Mouse (Mus musculus) regulatory T cell (primary cell): ENCODE results near the gene Hfe.

Experiments
- in situ Hi-C: fragments of 300-600 bp; cut with MboI, MseI; formaldehyde crosslinking; loops from one replicate; pipeline ENCODE4 v1.15.1; 2025; ENCODE audit warnings: high pct_unique_total_duplicates

Gene Hfe

GRCm38 (mm10) chr13:23693856-23694440, 16.7 kb downstream of the Hfe start:
- in situ Hi-C loops: loop anchor here (5.0 kb wide), 1 partner anchor 38 kb away; no protein-coding TSS in a partner anchor

- in situ Hi-C loops: no loop called here
Observed at GRCm38 (mm10) chr13:23689459-23689858, 21.2 kb downstream of the Hfe start.

DNA sequence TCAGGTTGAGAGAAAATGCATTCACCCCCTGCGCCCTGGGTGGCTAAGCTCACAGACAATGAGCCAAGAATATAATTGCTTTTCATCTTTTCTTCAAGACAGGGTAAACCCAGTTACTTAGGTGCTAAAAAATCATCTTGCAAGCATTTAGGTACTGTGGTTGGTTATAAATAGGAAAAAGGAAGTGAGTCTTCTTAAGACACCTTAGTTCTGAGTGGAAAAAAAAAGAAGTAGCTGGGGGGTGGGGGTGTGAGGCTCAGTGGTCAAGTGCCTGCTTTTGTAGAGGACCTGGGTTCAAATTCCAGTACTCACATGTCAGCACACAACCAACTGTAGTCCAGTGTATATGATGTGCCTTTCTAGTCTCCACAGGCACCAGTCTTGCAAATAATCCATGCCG, 21.7 kb downstream of the Hfe start:
- in situ Hi-C loops: no loop called here

DNA sequence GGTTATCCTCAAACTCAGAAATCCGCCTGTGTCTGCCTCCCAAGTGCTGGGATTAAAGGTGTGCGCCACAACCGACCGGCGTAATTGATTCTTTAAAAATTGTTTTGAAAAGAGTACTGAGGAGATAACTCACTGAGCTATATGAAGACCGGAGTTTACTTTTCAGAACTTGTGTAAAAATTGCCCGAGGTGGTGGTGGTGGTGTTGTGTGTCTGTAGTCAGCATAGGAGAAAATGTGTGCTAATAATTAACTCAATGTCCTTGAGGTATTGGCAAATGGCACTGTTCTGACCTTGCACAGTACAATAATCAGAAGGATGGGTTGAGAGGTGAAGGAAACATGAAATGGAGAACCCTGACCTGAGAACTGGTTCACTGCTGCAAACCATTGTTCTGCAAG, 22.7 kb downstream of the Hfe start:
- in situ Hi-C loops: no loop called here

GRCm38 (mm10) chr13:23687181-23687580, 23.5 kb downstream of the Hfe start:
- in situ Hi-C loops: no loop called here

- in situ Hi-C loops: no loop called here
Observed at GRCm38 (mm10) chr13:23685966-23686365, 24.7 kb downstream of the Hfe start.

DNA sequence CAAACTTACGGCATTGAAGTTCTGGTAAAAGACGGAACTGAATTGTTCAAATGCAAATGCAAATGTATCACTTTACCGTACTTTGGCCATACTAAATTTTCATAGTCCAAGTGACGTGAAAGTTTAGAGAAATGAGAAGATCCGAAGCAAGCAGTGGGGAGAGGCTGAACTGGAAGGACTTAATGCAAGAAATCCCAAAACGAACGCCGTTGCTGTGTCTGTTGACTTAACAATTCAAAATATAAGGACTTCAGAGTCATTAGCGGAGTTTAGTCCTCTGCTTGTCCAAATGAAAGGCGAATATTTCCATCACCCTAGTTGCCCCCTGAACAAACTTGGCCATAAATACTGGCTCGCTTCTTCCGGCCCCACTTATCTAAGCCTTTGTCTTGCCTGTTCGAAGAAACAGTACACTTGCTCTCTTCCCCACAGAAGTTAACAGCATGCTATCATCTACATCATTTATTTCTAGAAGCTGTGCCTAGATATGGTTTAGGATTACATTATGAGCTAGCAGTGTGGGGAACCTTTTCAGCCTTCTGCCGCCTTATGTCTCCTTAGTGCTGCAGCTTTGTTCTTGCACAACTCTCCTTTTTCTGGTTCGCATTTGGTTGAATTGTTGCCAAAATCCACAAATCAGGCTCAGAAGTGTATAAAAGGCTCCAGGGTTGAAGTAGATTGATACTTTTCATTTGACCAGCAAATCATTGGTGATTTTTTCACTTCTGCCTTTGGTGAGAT, 25.4 kb downstream of the Hfe start:
- in situ Hi-C loops: no loop called here

GRCm38 (mm10) chr13:23684295-23684945, 26.2 kb downstream of the Hfe start:
- in situ Hi-C loops: loop anchor here (5.0 kb wide), 2 partner anchors 112 to 1967 kb away; partner anchors contain the start of genes Hist1h2ad, Hist1h2ae, Hist1h2ai and Hist1h2bf

GRCm38 (mm10) chr13:23683755-23684281, 26.8 kb downstream of the Hfe start, which contains the start of the genes Hist1h2ac and Hist1h2bc:
Gene Hist1h2ac, minus strand, starts transcription at chr13:23683948.
Gene Hist1h2bc, plus strand, starts transcription at chr13:23684199.
- in situ Hi-C loops: loop anchor here (5.0 kb wide), 2 partner anchors 112 to 1967 kb away; partner anchors contain the start of genes Hist1h2ad, Hist1h2ae, Hist1h2ai and Hist1h2bf

- in situ Hi-C loops: loop anchor here (5.0 kb wide), 2 partner anchors 111 to 1966 kb away; partner anchors contain the start of genes Hist1h2ad, Hist1h2ae, Hist1h2ai and Hist1h2bf
Observed at GRCm38 (mm10) chr13:23682947-23683754, 27.5 kb downstream of the Hfe start.

DNA sequence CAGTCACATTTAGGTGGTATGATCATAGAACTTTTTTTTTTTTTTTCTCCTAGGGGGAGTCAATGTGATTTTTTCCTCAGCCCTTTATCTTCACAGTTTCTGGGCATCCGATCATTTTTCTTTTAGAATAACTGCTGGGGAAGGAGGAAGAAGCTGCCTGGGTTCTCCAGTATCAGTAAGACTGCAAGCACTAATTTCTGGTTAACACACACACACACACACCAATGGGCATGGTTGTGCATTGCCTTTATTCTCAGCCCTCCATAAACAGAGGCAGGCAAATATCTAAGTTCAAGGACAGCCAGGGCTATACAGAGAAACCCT, 28.1 kb downstream of the Hfe start:
- in situ Hi-C loops: loop anchor here (5.0 kb wide), 2 partner anchors 110 to 1965 kb away; partner anchors contain the start of genes Hist1h2ad, Hist1h2ae, Hist1h2ai and Hist1h2bf

GRCm38 (mm10) chr13:23681990-23682582, 28.6 kb downstream of the Hfe start:
- in situ Hi-C loops: loop anchor here (5.0 kb wide), 2 partner anchors 110 to 1965 kb away; partner anchors contain the start of genes Hist1h2ad, Hist1h2ae, Hist1h2ai and Hist1h2bf

GRCm38 (mm10) chr13:23662536-23662935, 48.1 kb downstream of the Hfe start:
- in situ Hi-C loops: no loop called here

GRCm38 (mm10) chr13:23659636-23660366, 50.9 kb downstream of the Hfe start:
- in situ Hi-C loops: no loop called here
